Mouse (Mus musculus) c-Kit-negative CD71-positive TER-119-positive erythroid progenitor cells, embryonic 14.5 days (primary cell): Measurements from ENCODE around the gene Fgf4.

Source experiments
- DNase-seq: peaks from one replicate; pipeline ENCODE4 v3.0.0-alpha.2; 2013; ENCODE audit warnings: low read depth, low spot score

Fgf4 gene

GRCm38 (mm10) chr7:144847067-144847466 lies at the start of gene Fgf4:
Gene Fgf4 (plus strand): TSS chr7:144847367.
- DNase-seq, result no peak

GRCm38 (mm10) chr7:144798471-144798870 lies 48.7 kb upstream of the Fgf4 start:
- DNase-seq, result no peak

GRCm38 (mm10) chr7:144807036-144807435 lies 40.1 kb upstream of the Fgf4 start:
- no peak for DNase-seq

GRCm38 (mm10) chr7:144807976-144808577 lies 39.1 kb upstream of the Fgf4 start:
- DNase-seq, result no peak

- no peak for DNase-seq
These were observed 35.6 kb upstream of the Fgf4 start for GRCm38 (mm10) chr7:144811521-144811920.

GRCm38 (mm10) chr7:144821901-144822300 lies 25.3 kb upstream of the Fgf4 start:
- no peak for DNase-seq

GRCm38 (mm10) chr7:144823988-144824387 lies 23.2 kb upstream of the Fgf4 start:
- DNase-seq, result no peak

- no peak for DNase-seq
These were observed 18.8 kb upstream of the Fgf4 start for GRCm38 (mm10) chr7:144828369-144828768.

GRCm38 (mm10) chr7:144837891-144838488 lies 9.2 kb upstream of the Fgf4 start, which contains the start of gene Fgf3:
Gene Fgf3 (plus strand): TSS chr7:144838083.
- no peak for DNase-seq

GRCm38 (mm10) chr7:144838522-144839503 lies 8.4 kb upstream of the Fgf4 start:
- DNase-seq, result no peak

- DNase-seq, result no peak
These were observed 1.0 kb upstream of the Fgf4 start for GRCm38 (mm10) chr7:144846158-144846557.

GRCm38 (mm10) chr7:144851321-144851720 lies 4.2 kb downstream of the Fgf4 start:
- DNase-seq, result no peak

- no peak for DNase-seq
These were observed 7.8 kb downstream of the Fgf4 start for GRCm38 (mm10) chr7:144854966-144855365.

GRCm38 (mm10) chr7:144857158-144857557 lies 10.0 kb downstream of the Fgf4 start:
- no peak for DNase-seq

- no peak for DNase-seq
These were observed 10.7 kb downstream of the Fgf4 start for GRCm38 (mm10) chr7:144857826-144858342.

GRCm38 (mm10) chr7:144858702-144859101 lies 11.5 kb downstream of the Fgf4 start:
- DNase-seq, result no peak

- DNase-seq, result no peak
These were observed 14.0 kb downstream of the Fgf4 start for GRCm38 (mm10) chr7:144861056-144861768.

- no peak for DNase-seq
These were observed 14.6 kb downstream of the Fgf4 start for GRCm38 (mm10) chr7:144861769-144862070.

GRCm38 (mm10) chr7:144862126-144862525 lies 15.0 kb downstream of the Fgf4 start:
- no peak for DNase-seq

GRCm38 (mm10) chr7:144862712-144863111 lies 15.5 kb downstream of the Fgf4 start:
- DNase-seq, result no peak

- DNase-seq, result no peak
These were observed 16.0 kb downstream of the Fgf4 start for GRCm38 (mm10) chr7:144863196-144863595.
